Mouse (Mus musculus) frontal cortex, postnatal 25 days (tissue): ENCODE data around the gene Syt17.
"Not testable (repeated sequence)": the region's sequence is repeated elsewhere in the genome, so short reads cannot be mapped to it uniquely, and the experiment has no call there.

Source experiments
- DNase-seq, 2 experiments: peaks; one replicate each; pipeline ENCODE4 v3.0.0; 2022; ENCODE audit warnings: low spot score in 2 of 2

Syt17 gene

GRCm38 (mm10) chr7:118380056-118380455, 68.0 kb downstream of the Syt17 start:
- DNase-seq: no peak

GRCm38 (mm10) chr7:118376590-118376989, 71.4 kb downstream of the Syt17 start:
- DNase-seq: no peak

GRCm38 (mm10) chr7:118375341-118375740, 72.7 kb downstream of the Syt17 start:
- DNase-seq: no peak

GRCm38 (mm10) chr7:118371361-118371760, 76.7 kb downstream of the Syt17 start:
- DNase-seq: no peak

- no peak for DNase-seq
These were observed 78.3 kb downstream of the Syt17 start for GRCm38 (mm10) chr7:118369705-118370104.

GRCm38 (mm10) chr7:118365902-118366301, 82.1 kb downstream of the Syt17 start:
- no peak for DNase-seq

GRCm38 (mm10) chr7:118365251-118365650, 82.8 kb downstream of the Syt17 start:
- DNase-seq: no peak

- DNase-seq: peak; percentile 81
These were observed 83.5 kb downstream of the Syt17 start for GRCm38 (mm10) chr7:118364353-118365007.

- DNase-seq: no peak
These were observed 84.3 kb downstream of the Syt17 start for GRCm38 (mm10) chr7:118363587-118364233.

GRCm38 (mm10) chr7:118362931-118363330, 85.1 kb downstream of the Syt17 start:
- no peak for DNase-seq

GRCm38 (mm10) chr7:118362258-118362657, 85.8 kb downstream of the Syt17 start:
- DNase-seq: no peak

GRCm38 (mm10) chr7:118358977-118359376, 89.0 kb downstream of the Syt17 start:
- no peak for DNase-seq

- DNase-seq: not testable (repeated sequence)
These were observed 91.5 kb downstream of the Syt17 start for GRCm38 (mm10) chr7:118356410-118357005.

GRCm38 (mm10) chr7:118350840-118351239, 97.2 kb downstream of the Syt17 start:
- no peak for DNase-seq

GRCm38 (mm10) chr7:118346943-118347342, 101.1 kb downstream of the Syt17 start:
- DNase-seq: no peak

GRCm38 (mm10) chr7:118346432-118346831, 101.6 kb downstream of the Syt17 start:
- DNase-seq: no peak

- no peak for DNase-seq
These were observed 102.6 kb downstream of the Syt17 start for GRCm38 (mm10) chr7:118345396-118345795.

- DNase-seq: no peak
These were observed 103.3 kb downstream of the Syt17 start for GRCm38 (mm10) chr7:118344701-118345100.
